Mouse (Mus musculus) left cerebral cortex, postnatal 14 days (tissue): ENCODE measurements around the gene Mpeg1. TPM values are rescaled to one million over a fixed set of nuclear protein-coding genes. Genes with fewer than 3 reads are reported as not detected.

Experiments used
- DNase-seq, 2 experiments: peaks; one replicate each; pipeline ENCODE4 v3.0.0; 2021 to 2022; ENCODE audit warnings: low spot score in 2 of 2, mixed read lengths in 1 of 2
- intact Hi-C: fragments of 180-260 bp; cut with DNase I; formaldehyde crosslinking; loops from one replicate; pipeline ENCODE4 v1.15.1; 2025
- total RNA-seq, 2 experiments: library from RNA; stranded (reverse); gene quantifications; 2 replicates each; pipeline ENCODE4 v1.2.3; 2021

The Mpeg1 gene
- total RNA-seq, 2 experiments from 2014 or later: 5.0 to 6.2 TPM

DNA sequence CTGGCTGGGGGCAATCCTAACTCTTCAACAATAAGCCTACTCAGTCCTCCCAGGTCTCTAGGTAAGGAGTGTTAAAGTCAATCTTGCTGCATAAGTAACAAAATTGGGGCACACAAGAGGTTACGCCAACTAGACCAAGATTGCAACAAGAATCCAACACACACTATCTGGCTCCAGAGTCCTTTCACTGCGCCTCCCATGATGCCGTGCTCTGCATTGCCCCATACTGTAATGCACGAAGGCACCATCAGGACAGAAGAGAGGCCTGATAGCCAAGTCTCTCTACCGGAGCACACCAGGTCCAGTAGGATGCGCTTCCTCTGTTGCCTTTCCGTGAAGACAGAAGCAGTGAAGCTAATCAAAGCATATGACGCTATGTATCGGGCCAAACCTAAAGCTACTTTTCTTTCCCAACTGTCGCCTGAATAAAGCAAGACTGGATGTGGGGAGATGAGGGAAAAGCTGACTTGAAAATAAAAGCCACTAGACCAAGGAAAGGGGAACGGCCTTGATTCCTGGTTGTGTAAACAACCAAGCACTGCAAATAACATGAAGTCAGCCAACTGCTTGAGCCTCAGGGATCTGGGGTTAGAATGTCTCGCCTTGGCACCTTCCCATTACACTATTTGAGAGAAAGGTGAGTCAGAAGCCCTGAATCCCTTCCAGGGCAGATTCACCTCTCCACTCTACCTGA, 27.1 kb downstream of the Mpeg1 start:
- intact Hi-C loops: no loop called here
- DNase-seq: no peak

DNA sequence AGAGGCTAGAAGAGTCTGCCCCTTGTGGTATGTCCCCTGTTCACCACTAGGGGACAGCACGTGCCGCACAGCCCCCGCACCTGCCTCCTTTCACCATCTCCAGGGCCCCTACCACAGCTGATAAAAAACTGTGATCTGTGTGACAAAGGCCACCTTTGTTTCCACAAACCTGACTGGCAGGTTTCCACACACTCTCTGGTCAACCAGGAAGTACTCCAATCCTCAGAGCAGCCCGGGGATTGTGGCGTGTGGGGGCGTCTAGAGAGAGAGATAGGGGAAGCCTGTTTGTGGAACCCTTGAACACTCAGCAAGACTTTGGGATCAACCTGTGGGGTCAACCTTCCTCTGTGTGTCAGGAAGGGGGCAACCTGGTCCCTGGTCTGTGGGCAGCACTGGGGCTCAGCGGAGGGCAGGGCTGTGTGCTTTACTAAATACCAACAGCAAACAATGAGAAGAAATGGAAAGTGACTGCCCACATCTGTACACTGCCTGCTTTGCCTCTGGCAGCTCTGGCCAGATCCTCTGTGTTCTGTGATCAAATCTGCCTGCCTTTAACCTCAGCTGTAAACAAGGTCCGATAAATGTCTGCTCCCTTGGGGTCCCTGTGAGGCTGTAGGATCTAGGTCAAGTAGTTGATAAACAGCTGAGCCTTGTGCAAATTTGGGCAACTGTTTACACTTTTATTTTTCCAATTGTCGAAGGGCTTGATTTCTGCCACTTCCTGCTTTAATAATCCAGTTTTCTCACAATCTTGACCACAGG, 27.8 kb downstream of the Mpeg1 start:
- intact Hi-C loops: no loop called here
- DNase-seq: no peak

- intact Hi-C loops: no loop called here
- DNase-seq: no peak
Measured at GRCm38 (mm10) chr19:12488969-12489674, 28.5 kb downstream of the Mpeg1 start.

- DNase-seq: no peak
- intact Hi-C loops: no loop called here
Measured at GRCm38 (mm10) chr19:12489675-12490570, 29.3 kb downstream of the Mpeg1 start.

- intact Hi-C loops: no loop called here
- no peak for DNase-seq
Measured at GRCm38 (mm10) chr19:12491636-12492035, 31.1 kb downstream of the Mpeg1 start.

DNA sequence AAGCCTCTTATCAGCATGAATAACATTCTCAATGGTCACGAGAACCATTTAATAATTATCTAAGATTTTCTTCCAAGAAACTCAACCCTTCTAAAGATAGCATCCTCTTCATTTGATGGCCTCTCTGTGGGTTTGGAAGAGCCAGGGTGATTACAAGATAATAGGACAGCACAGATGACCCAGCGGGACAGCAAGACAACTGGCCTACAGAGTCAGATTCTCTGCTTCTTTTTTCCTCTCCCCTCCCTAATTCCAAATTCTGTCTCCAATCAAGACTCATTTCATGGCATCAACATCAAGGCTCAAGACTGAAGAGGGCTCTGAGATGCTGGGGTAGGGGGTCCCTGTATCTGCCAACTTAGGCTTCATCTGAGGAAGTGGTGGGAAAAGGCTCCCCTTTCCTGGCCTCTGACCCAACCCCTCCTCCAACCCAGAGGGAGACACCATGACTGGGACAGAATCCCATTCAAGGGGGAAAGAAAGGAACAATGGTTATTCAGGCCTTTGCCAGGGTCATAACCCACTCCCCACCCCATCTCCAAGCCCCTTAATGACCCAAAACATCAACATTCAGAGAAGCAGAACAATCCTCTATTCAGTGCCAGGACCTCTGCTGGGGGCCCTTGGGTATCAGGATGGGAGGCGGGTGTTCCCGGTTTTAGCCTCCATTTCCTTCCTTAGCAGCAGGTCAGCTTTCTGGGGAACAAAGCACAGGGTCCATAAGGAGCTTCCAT, 33.0 kb downstream of the Mpeg1 start:
- no peak for DNase-seq
- intact Hi-C loops: no loop called here

DNA sequence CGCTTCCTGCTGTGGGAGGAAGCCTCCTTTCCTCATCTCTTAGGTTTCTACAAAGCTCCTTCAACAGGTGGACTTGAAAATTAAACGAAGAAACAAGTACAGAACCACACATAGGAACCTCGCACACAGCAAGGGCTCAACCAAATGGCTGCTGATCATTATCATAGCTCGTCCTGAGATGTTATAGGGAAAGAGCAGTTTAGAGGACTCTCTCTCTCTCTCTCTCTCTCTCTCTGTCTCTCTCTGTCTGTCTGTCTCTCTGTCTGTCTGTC, 33.5 kb downstream of the Mpeg1 start:
- DNase-seq: no peak
- intact Hi-C loops: no loop called here

- intact Hi-C loops: loop anchor here (5.0 kb wide), 1 partner anchor 363 kb away; no protein-coding TSS in a partner anchor
- DNase-seq: no peak
Measured at GRCm38 (mm10) chr19:12494972-12495535, 34.5 kb downstream of the Mpeg1 start.

DNA sequence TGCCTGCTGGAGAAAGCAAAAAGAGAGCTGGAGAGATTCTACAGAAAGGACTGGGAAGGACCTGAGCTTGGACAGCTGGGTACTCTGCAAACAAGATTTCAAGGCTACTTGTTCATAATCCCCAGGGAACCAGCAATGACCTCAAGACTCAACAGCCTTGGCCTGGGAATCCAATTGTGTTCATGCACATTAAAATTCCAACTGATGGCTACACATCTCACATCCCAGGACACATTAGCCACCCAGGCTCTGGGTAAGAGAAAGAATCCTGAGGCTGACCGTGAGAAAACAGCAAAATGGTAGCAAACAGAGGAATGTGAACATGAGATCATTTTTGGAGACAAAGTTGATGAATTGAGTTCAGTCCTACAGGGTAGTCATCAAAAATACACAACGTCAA, 35.7 kb downstream of the Mpeg1 start:
- no peak for DNase-seq
- intact Hi-C loops: loop anchor here (5.0 kb wide), 1 partner anchor 364 kb away; no protein-coding TSS in a partner anchor

GRCm38 (mm10) chr19:12497909-12498308, 37.3 kb downstream of the Mpeg1 start:
- intact Hi-C loops: loop anchor here (5.0 kb wide), 1 partner anchor 366 kb away; no protein-coding TSS in a partner anchor
- DNase-seq: no peak

GRCm38 (mm10) chr19:12498321-12498720, 37.7 kb downstream of the Mpeg1 start:
- DNase-seq: no peak
- intact Hi-C loops: loop anchor here (5.0 kb wide), 1 partner anchor 366 kb away; no protein-coding TSS in a partner anchor

DNA sequence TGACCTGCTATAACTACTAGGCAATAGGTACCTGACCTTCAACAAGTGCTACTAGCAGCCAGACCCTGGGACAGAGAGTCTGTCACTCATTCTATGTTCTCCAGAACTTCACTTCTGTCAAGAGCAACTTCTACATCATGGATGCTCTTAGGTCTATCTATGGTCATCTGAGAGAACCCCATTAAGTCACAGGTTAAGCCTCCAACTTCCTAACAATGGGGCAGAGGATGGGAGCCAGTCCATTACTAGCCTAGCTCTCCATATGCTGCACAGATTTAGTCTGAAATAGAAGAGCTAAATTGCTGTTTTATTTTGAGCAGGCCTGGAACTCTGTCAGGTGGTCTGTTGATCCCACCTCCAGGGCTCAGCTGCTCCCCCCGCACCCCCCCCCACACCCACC, 38.4 kb downstream of the Mpeg1 start:
- no peak for DNase-seq
- intact Hi-C loops: loop anchor here (5.0 kb wide), 1 partner anchor 367 kb away; no protein-coding TSS in a partner anchor

- intact Hi-C loops: loop anchor here (5.0 kb wide), 1 partner anchor 367 kb away; no protein-coding TSS in a partner anchor
Measured at GRCm38 (mm10) chr19:12499485-12499884, 38.9 kb downstream of the Mpeg1 start.

DNA sequence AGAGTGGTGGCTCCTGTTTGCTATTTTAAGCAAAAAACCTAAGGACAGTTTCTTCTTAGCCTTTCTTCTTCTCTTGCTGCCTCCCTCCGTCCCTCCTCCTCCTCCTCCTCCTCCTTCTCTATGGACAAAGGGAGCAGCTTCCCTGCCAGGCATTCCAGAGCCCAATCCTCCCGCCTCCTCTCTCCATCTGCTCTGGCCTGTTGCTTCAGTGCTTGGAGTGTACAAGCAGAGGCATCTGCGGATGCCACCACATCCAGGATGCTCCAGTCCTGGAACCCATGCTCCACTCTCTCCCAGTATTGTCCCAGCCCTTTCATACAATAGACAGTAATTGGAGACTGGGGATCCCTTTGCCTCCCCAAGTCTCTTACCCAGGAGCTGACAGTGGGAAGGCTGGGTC, 39.5 kb downstream of the Mpeg1 start:
- peak; percentile 72 to 84 for DNase-seq
- intact Hi-C loops: loop anchor here (5.0 kb wide), 3 partner anchors 33 to 488 kb away; no protein-coding TSS in a partner anchor

More at GRCm38 (mm10) chr19:12499485-12499884, 38.9 kb downstream of the Mpeg1 start:
- no peak for DNase-seq

DNA sequence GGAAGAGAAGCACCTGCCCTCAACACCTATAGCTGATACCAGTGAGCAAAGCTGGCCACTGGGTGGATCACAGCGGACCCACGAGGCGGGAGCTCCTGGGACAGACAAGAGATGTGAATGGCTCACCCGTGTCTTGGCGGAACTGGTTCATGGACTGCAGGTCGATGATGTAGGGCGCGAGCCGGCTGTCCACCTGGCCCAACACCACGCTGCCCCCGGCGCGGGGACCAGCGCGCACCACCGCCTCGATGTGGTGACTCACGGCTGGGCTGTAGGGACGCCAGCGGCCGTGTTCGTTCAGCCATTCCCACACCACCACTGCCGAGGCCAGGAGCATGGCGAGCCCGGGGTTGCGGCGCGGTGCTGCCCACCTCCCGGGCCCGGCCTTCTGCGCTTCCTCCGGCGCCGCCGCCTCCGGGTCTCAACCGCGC, 40.3 kb downstream of the Mpeg1 start:
- DNase-seq: peak; percentile 40 to 53
- intact Hi-C loops: loop anchor here (5.0 kb wide), 3 partner anchors 34 to 489 kb away; no protein-coding TSS in a partner anchor

DNA sequence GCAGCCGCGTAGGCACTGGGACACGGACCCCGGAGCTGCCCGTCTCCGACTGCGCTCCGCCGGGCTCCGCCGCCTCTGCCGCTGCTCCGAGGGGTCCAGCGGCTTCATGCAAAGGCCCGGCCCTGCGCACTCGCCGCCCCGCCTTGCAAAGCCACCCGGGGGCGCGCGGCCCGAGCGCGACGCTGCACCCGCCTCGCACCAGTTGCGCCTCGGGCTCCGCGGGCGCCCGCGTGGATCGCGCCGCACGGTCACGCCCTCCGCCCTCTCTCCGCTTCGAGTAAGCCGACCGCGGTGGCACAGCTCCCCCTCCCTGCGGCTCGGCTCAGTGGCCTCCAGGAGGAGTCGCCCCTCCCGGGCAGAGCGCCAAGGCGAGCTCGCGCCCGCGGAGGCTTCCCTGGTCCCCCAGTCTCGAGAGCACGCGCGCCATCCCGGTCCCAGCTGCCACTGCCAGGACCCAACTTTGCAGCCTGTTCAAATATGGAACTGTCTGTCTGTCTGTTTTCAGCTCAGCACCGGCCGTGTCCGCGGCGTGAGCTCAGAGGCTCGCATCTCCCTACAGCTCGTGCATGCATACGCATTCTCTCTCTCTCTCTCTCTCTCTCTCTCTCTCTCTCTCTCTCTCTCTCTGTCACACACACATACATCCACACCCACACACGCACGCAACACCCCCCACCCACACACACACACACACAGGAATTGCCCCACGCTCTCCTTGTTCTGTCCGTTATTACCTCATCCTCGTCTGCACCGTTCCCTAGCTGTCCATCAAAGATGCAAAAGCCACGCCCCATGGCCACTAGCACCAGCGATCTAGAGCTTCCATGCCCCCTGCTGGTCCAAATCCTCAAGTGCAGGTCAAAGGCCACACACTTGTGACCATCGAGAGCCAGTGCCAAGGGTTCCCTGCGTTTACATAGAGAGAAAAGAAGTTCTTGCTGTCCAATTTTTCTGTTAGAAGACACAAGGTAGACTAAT, 41.1 kb downstream of the Mpeg1 start, which contains the start of gene Dtx4:
Gene Dtx4 (minus strand): TSS at position 85 of the 978 bp plus-strand sequence.
- DNase-seq: peak; percentile 93 to 96
- intact Hi-C loops: loop anchor here (5.0 kb wide), 3 partner anchors 34 to 489 kb away; no protein-coding TSS in a partner anchor

DNA sequence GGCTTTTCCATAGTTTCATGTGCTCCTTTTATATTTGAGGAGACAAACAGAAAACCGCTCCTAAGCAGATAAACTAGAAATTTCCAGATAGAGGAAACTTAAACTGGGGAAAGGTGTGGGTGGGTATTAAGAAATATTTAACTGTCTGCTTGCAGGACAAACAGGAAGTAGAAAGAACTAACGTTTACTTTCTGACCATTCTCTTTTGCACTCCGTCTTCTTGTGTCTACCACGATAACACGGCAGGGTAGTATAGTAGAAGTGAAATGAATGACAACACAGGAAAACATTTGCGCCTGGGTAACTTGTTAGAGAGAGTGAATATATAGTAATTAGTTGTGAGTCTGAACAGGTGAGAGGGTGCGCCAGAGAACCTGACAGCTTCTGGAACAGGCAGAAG, 42.2 kb downstream of the Mpeg1 start:
- intact Hi-C loops: loop anchor here (5.0 kb wide), 3 partner anchors 35 to 490 kb away; no protein-coding TSS in a partner anchor

More for the DNA sequence above, 42.2 kb downstream of the Mpeg1 start:
- no peak for DNase-seq
